ENCODE assay signal across 8 mouse cellular contexts in the genomic region with DNA sequence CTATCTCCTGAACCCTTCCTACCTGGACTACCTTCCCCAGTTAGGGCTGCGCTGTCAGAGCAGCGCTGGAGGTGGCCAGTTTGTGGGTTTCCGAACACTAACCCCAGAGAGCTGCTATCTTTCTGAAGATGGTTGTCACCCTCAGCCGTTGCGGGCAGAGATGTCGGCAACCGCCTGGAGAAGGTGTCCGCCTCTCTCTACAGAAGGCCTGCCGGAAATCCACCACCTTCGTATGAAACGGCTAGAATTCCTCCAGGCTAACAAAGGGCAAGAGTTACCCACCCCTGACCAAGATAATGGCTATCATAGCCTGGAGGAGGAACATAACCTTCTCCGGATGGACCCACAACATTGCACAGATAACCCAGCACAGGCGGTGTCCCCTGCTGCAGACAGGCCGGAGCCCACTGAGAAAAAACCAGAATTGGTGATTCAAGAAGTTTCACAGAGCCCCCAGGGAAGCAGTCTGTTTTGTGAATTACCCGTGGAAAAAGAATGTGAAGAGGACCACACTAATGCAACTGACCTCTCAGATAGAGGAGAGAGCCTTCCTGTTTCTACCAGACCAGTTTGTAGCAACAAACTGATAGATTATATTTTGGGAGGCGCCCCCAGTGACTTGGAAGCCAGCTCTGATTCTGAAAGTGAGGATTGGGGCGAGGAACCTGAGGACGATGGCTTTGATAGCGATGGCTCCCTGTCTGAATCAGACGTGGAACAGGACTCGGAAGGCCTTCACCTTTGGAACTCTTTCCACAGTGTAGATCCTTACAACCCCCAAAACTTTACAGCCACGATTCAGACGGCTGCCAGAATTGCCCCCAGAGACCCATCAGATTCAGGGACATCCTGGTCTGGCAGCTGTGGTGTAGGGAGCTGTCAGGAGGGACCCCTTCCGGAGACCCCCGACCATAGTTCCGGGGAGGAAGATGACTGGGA. TPM values are rescaled to one million over a fixed set of nuclear protein-coding genes. Genes with fewer than 3 reads are reported as not detected.
DNase-seq lines count a peak whose midpoint lies in the region; ATAC-seq lines count a peak whose summit lies in the region.

No protein-coding gene starts in this region.

- no peaks in the 10 kb centered on the region for H3K27me3 ChIP-seq in lung, embryonic 15.5 days
- no peaks in the 10 kb centered on the region for H3K27me3 ChIP-seq in hindbrain, embryonic 10.5 days (ENCODE audit: insufficient read depth, poor library complexity, severe bottlenecking)
- H3K27me3 ChIP-seq in liver, embryonic 16.5 days (ENCODE audit: control insufficient read depth, insufficient read depth, low read depth, low read length): no peaks in the 10 kb centered on the region

- no peaks in the 10 kb centered on the region for H3K9me3 ChIP-seq in lung, embryonic 15.5 days
- no peaks in the 10 kb centered on the region for H3K9me3 ChIP-seq in hindbrain, embryonic 10.5 days
- H3K9me3 ChIP-seq in liver, embryonic 16.5 days (replicated peaks; ENCODE audit: control insufficient read depth, low read length): no peaks in the 10 kb centered on the region

- peak overlapping the region; percentile 77 for H3K4me3 ChIP-seq in lung, embryonic 15.5 days
- peak overlapping the region; percentile 94 for H3K4me3 ChIP-seq in hindbrain, embryonic 10.5 days
- H3K4me3 ChIP-seq in liver, embryonic 16.5 days (ENCODE audit: low read depth, low read length): peak overlapping the region; percentile 75

- peak overlapping the region; percentile 98; the same call in 1 of the 2 replicates for H3K27ac ChIP-seq in lung, embryonic 15.5 days
- peak overlapping the region; percentile 98 for H3K27ac ChIP-seq in hindbrain, embryonic 10.5 days
- peak overlapping the region; percentile 99 for H3K27ac ChIP-seq in liver, embryonic 16.5 days (ENCODE audit: low read length)

- H3K36me3 ChIP-seq in lung, embryonic 15.5 days: peaks cover 16% of the 10 kb centered on the region
- H3K36me3 ChIP-seq in hindbrain, embryonic 10.5 days: peaks cover 50% of the 10 kb centered on the region
- H3K36me3 ChIP-seq in liver, embryonic 16.5 days (ENCODE audit: control insufficient read depth, insufficient read depth): peaks cover 35% of the 10 kb centered on the region

- 3% methylated on average over 26 of the region's 26 CpGs for WGBS in lung, embryonic 15.5 days
- WGBS in hindbrain, embryonic 10.5 days: 19% methylated on average over 26 of the region's 26 CpGs
- 2% methylated on average over 26 of the region's 26 CpGs for WGBS in liver, embryonic 16.5 days (ENCODE audit: insufficient replicate concordance)

- peaks cover 19% of the 10 kb centered on the region for H3K4me1 ChIP-seq in lung, embryonic 15.5 days
- peaks cover 61% of the 10 kb centered on the region for H3K4me1 ChIP-seq in hindbrain, embryonic 10.5 days (replicated peaks)
- peaks cover 33% of the 10 kb centered on the region for H3K4me1 ChIP-seq in liver, embryonic 16.5 days (ENCODE audit: control insufficient read depth, low read depth, low read length)

- ATAC-seq in lung, embryonic 15.5 days (ENCODE audit: borderline replicate concordance, extremely low read depth, low FRiP score, low TSS enrichment): no peak
- 0 out of 2 replicates have a peak, but pooled peaks have one; percentile 2 for ATAC-seq in common myeloid progenitor, adult 5-6 weeks (replicated peaks; ENCODE audit: low read depth, poor library complexity, severe bottlenecking)
- no peak for ATAC-seq in liver, embryonic 16.5 days (ENCODE audit: low read depth)

- no peak for DNase-seq in lung, postnatal 25 days (ENCODE audit: low spot score)
- DNase-seq in hindbrain, embryonic 10.5 days (ENCODE audit: low spot score): no peak
- DNase-seq in thymus, postnatal 0 days (ENCODE audit: low spot score): peak; percentile 28
- DNase-seq in right cerebral cortex, postnatal 4 days: no peak
- no peak for DNase-seq in retina, embryonic 14.5 days (ENCODE audit: low spot score)

- peak overlapping the region; percentile 89 for H3K4me2 ChIP-seq in lung, embryonic 15.5 days
- H3K4me2 ChIP-seq in liver, embryonic 16.5 days (ENCODE audit: low read depth, low read length): peak overlapping the region; percentile 81

- H3K9ac ChIP-seq in lung, embryonic 15.5 days: peak overlapping the region; percentile 94
- peak overlapping the region; percentile 90 for H3K9ac ChIP-seq in liver, embryonic 16.5 days (ENCODE audit: low read depth, low read length)

RNA-seq across cellular contexts. Expression of gene Ppp1r15b, which starts 1.7 kb away (rescaled TPM):
- polyA plus RNA-seq in lung, embryonic 15.5 days (2015; fragmentation: Nextera tagmentation; extraction: Ambion mirVana): 38.0 and 39.2 TPM in 2 replicates
- total RNA-seq in common myeloid progenitor, adult 5-6 weeks (2017): 77.3 and 105 TPM in 2 replicates
- 46.2 and 54.6 TPM in 2 replicates for polyA plus RNA-seq in hindbrain, embryonic 10.5 days (2016; fragmentation: Nextera tagmentation; extraction: Ambion mirVana)
- 46.1 and 48.9 TPM in 2 replicates for polyA plus RNA-seq in liver, embryonic 16.5 days (2015; fragmentation: Nextera tagmentation; extraction: Ambion mirVana)
- 32.4 and 34.2 TPM in 2 replicates for polyA plus RNA-seq in thymus, postnatal 0 days (2015; fragmentation: Nextera tagmentation; extraction: Ambion mirVana)

RNA-seq across cellular contexts. Expression of gene Plekha6, which starts 31.4 kb away (rescaled TPM):
- 6.9 and 7.6 TPM in 2 replicates for polyA plus RNA-seq in lung, embryonic 15.5 days (2015; fragmentation: Nextera tagmentation; extraction: Ambion mirVana)
- total RNA-seq in common myeloid progenitor, adult 5-6 weeks (2017): 2.3 and 3.1 TPM in 2 replicates
- polyA plus RNA-seq in hindbrain, embryonic 10.5 days (2016; fragmentation: Nextera tagmentation; extraction: Ambion mirVana): 8.8 and 17.4 TPM in 2 replicates
- polyA plus RNA-seq in liver, embryonic 16.5 days (2015; fragmentation: Nextera tagmentation; extraction: Ambion mirVana): 2.8 and 3.7 TPM in 2 replicates
- 0.28 and 0.44 TPM in 2 replicates for polyA plus RNA-seq in thymus, postnatal 0 days (2015; fragmentation: Nextera tagmentation; extraction: Ambion mirVana)
